Mouse (Mus musculus) adrenal gland, adult 8-10 months (tissue): ENCODE data around the gene Impdh2. TPM values are rescaled to one million over a fixed set of nuclear protein-coding genes. Genes with fewer than 3 reads are reported as not detected.

Experiments
- DNase-seq: peaks from one replicate; pipeline ENCODE4 v3.0.0; 2022
- total RNA-seq, 4 experiments: library from RNA; stranded (reverse); gene quantifications; 2 replicates each; pipeline ENCODE4 v1.2.4; 2022

The Impdh2 gene
- total RNA-seq = 10 to 100 TPM; 59.9 to 88.8 (median 73.5) TPM

- peak; percentile 94 for DNase-seq
Observed at GRCm38 (mm10) chr9:108560227-108560841, at the start of gene Impdh2. Impdh2 (plus strand) TSS chr9:108560286.

GRCm38 (mm10) chr9:108516380-108517251, 43.5 kb upstream of the Impdh2 start, which contains the start of gene Qrich1:
Qrich1 (plus strand) TSS chr9:108516806.
- DNase-seq = peak; percentile 94

GRCm38 (mm10) chr9:108517253-108517930, 42.7 kb upstream of the Impdh2 start:
- peak; percentile 70 for DNase-seq

- DNase-seq = no peak
Observed at GRCm38 (mm10) chr9:108517931-108518332, 42.2 kb upstream of the Impdh2 start.

- no peak for DNase-seq
Observed at GRCm38 (mm10) chr9:108521604-108522003, 38.5 kb upstream of the Impdh2 start.

DNA sequence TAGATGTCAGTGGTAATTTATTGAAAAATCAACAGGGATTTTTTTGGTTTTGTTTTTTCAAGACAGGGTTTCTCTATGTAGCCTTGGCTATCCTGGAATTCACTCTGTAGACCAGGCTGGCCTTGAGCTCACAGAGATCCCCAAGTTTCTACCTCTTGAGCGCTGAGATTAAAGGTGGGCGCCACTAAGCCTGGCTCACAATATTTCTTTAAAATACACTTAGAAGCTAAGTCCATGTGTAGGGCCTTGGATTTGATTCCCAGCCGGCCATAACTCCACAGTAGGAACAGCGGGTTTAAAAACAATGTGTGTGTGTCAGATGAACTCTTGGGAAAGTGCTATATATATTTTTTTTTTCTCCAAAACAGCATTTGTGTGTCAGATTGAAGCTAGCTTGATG, 36.7 kb upstream of the Impdh2 start:
- no peak for DNase-seq

DNA sequence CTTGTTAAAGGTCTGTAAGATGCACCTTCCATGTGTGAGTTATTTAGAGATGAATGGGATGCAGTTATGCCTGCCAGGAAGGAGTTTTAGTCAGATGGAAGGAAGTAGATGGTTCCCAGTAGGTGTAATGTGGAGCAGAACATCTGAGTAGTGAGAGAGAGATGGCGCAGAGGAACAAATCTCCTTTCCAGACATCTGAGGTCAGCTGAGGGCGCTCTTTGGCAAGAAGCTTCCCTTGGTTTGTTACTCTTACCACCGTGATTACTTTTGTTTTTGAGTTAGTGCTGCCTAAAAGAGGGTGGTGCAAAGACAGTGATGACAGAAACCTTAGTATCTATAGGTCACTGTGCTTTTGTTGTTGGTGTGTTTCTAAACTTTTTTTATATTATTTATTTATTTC, 34.7 kb upstream of the Impdh2 start:
- DNase-seq = no peak

DNA sequence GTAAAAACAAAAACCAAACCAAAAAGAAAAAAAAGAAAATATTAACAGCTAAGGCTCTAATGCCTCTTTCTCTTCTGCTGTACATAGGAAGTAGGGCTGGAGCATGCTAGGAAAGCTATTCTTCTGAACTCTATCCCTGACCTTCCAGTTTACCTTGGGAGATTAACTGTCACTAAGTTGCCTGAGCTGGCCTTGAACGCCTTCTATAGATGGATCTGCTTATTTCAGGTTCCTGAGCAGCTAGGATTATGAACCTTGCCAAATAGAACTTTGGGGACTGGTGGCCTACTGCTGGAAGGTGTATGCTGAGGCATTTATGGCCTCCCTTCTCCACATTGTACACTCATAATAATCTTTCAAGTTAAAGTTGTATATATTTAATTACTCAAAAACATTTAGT, 29.1 kb upstream of the Impdh2 start:
- no peak for DNase-seq

DNA sequence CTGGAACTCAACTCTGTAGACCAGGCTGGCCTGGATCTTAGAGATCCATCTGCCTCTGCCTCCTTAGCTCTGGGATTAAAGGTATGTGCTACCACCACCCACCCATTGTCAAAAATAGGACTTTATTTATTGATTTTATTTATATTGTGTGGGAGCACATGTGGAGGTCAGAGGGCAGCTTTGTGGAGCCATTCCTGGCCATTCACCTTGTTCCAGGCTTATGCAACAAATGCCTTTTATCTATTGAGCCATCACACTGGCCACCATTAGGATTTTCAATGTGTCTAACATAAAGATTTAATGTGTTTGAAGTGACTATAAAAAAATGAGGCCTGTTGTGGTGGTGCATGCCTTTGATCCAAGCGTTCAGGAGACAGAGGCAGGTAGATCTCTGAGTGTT, 28.6 kb upstream of the Impdh2 start:
- DNase-seq = no peak

- DNase-seq = no peak
Observed at GRCm38 (mm10) chr9:108540846-108541245, 19.2 kb upstream of the Impdh2 start.

- DNase-seq = no peak
Observed at GRCm38 (mm10) chr9:108545986-108546385, 14.1 kb upstream of the Impdh2 start.

- DNase-seq = no peak
Observed at GRCm38 (mm10) chr9:108546875-108547274, 13.2 kb upstream of the Impdh2 start.

DNA sequence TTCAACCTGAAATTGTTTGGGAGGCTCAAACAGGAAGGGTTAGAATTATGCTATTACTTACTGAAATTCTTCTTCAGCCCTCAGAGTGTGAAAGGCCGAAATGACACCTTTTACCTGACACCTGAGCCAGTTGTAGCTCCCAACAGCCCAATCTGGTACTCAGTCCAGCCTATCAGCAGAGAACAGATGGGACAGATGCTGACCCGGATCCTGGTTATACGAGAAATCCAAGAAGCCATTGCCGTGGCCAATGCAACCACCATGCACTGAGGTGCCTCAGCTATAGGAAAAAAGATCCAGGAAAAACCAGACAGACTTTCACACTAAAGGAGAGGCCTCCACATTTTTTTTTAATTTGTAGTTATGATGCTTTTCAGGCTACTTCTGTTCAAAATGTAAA, 917 bp upstream of the Impdh2 start:
- DNase-seq = no peak

DNA sequence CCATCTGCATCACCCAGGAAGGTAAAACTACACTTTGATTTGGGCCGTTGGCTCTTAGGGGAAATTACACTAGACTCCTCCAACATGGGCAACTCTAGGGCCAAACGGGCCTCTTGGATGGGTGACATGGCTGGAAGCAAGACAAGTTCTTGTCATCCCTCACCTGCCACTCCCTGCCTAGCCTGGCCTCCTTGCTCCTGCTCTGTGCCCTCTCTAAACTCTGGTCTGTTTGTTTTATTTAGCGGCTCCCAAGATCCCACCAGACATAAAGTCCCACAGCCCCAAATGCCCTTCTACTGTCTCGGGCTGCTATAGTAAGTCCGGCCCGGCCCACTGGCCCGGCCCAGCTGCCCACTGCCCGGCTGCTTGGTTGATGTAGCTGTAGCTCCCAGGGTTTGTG, 3.6 kb downstream of the Impdh2 start:
- DNase-seq = no peak

DNA sequence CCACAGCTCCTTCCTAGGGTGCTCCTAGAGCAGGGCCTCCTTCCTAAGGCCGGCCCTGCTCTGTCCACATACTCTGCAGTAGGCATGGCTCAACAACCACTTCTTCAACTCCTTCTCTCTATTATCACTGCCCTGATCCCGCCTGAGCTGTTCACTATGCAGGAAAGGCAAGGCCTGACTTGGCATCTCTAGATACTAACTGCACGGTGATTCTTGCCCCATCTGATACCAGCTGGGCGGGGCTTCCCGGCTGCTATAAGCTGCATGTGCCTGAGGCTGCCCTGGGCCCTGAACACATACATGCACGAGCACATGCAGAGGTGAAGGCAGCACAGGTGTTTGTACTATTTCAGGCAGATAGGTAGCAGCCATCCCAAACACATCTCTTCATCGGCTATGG, 4.0 kb downstream of the Impdh2 start:
- DNase-seq = no peak

GRCm38 (mm10) chr9:108565881-108566814, 6.1 kb downstream of the Impdh2 start:
- no peak for DNase-seq

GRCm38 (mm10) chr9:108566815-108567776, 7.0 kb downstream of the Impdh2 start, which contains the start of gene Ndufaf3:
Ndufaf3 (minus strand) TSS chr9:108567434.
- DNase-seq = peak; percentile 94

- DNase-seq = no peak
Observed at GRCm38 (mm10) chr9:108567931-108568419, 7.9 kb downstream of the Impdh2 start.

DNA sequence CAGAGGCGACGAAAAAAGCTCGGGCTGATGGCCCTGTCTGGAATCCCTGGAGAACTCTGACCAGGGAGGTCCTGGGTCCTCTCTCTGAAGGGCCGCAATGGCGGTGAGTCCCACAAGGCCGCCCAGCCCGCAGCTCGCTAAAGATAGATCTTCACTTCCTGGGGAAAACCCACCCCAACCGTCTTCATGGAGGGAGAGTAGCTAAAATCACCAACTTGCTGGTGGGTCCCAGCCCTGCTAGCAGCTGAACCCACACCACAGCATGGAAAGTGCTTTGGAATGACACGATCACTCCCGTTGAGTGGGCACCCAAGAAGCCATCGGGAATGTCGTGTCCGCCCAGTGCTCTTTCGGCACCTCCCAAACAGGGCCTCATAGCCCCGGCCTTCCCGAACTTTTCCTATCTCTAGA, 8.4 kb downstream of the Impdh2 start:
- no peak for DNase-seq

DNA sequence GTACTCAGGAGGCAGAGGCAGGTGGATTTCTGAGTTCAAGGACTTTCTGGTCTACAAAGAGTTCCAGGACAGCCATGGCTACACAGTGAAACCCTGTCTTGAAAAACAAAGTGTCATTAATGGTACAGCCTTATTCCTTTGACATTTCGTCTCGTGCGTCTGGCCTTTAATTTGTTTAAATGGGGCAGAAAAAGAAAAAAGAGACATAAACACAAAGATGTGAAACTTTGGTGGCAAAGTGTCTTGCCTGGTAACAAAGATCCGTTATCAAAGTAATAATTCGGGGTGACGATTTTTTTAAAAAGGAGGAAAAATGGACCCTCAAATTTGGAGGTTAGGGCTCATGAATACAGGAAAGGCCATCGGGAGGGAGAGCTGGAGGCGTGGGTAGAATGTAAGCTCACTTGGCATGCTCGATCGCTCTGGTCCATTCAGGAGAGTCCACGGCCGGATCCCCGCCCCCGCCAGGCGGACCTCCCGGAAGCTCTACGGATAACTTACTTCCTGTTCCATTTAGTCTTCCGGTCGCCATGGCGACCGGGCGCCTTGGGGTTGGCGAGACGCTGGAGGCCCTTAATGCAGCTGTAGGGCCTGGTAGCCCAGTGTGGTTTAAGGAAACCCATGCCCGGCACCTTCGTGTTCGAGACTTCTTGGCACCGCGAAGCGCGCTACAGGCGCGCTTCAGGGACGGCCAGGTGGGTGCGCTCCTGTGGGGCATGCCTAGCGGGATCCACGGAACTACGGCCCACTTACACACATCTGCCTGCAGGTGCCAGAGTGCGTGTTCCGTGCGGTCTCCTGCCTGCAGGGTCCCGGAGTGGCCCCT, 9.5 kb downstream of the Impdh2 start, which contains the start of gene Dalrd3:
Gene Dalrd3, plus strand, starts transcription at position 506 of the 826 bp plus-strand sequence.
- DNase-seq = peak; percentile 93
